Mouse (Mus musculus) forebrain, embryonic 10.5 days (tissue): ENCODE measurements at regions not wholly inside any gene's neighbourhood (a gene's known extent, or its start where the extent isn't known, plus 50 kb on each side); places are given as distances from the start of the nearest gene placed in this dataset.

Experiments used
- DNase-seq: peaks from one replicate; pipeline ENCODE4 v3.0.0-alpha.2; 2017; ENCODE audit warnings: low spot score; ENCODE audit errors: extremely low spot score
- H3K27ac ChIP-seq: fragments of 300-500 bp; sonication (generic); 2 replicates; pipeline ENCODE4 v1.5.1; 2016; ENCODE audit warnings: mild to moderate bottlenecking
- H3K27me3 ChIP-seq: fragments of 300-500 bp; sonication (generic); 2 replicates; pipeline ENCODE4 v1.6.1; 2016; ENCODE audit warnings: mild to moderate bottlenecking; ENCODE audit not compliant: poor library complexity, severe bottlenecking
- H3K36me3 ChIP-seq: fragments of 300-500 bp; sonication (generic); replicated peaks from 2 replicates; pipeline ENCODE4 v1.6.1; 2016; ENCODE audit warnings: mild to moderate bottlenecking, moderate library complexity
- H3K4me1 ChIP-seq: fragments of 300-500 bp; sonication (generic); 2 replicates; pipeline ENCODE4 v1.6.1; 2016
- H3K4me3 ChIP-seq: fragments of 300-500 bp; sonication (generic); 2 replicates; pipeline ENCODE4 v1.5.1; 2016; ENCODE audit warnings: mild to moderate bottlenecking, moderate library complexity
- H3K9me3 ChIP-seq: fragments of 300-500 bp; sonication (generic); 2 replicates; pipeline ENCODE4 v1.6.1; 2016; ENCODE audit warnings: mild to moderate bottlenecking, moderate library complexity
- WGBS: fragments of 180-500 bp; shearing (Covaris S2); methylation state at CpG from one replicate; pipeline ENCODE4 v1.1.7; 2016; 5-methylcytosine and 5-hydroxymethylcytosine counted together

DNA sequence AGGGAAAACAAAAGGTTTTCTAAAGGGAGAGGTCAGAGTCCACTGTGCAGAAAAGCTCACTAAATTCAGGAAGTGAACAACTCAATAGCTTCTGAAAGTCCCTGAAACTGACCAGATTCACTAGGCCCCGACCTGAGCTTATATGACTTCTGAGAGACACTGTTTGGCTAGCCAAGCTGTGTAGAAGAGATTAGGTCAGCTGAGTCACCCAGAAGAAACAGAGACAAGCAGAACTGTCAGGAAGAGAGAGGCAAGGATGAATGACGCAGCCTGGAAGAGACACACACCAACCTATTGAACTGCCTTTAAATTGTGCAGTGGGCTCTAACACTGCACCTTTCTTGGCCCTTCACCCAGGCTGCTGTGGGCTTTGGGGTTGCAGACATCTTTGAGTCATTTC is 230.4 kb downstream of the Gm21750 start:
- H3K36me3 ChIP-seq, result no peaks in the 10 kb centered on the region
- H3K27ac ChIP-seq, result no peak overlapping the region
- H3K4me3 ChIP-seq, result no peak overlapping the region
- no peaks in the 10 kb centered on the region for H3K4me1 ChIP-seq
- no peaks in the 10 kb centered on the region for H3K9me3 ChIP-seq
- H3K27me3 ChIP-seq, result no peaks in the 10 kb centered on the region
- DNase-seq, result no peak
- WGBS, result 79% methylated on average over 2 of the region's 2 CpGs

DNA sequence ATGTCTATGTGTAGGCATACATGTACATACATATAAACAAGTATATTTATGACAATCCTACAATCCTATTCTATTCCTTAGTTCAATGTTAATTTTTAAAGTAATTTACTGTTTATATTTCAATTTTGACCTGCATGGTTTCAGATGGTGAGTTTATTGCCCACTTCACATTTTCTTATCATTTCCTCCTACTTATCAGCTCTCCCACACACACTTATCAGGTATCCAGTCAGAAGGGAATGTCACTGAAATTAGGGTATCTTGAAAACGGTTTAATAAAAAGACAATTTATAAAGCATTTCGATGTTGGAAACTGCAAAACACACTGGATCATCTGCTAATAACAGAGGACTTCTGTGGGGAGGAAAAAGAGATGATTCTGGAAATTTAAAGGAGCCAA is 233.8 kb downstream of the Gm21750 start:
- no peaks in the 10 kb centered on the region for H3K27me3 ChIP-seq
- WGBS, result 78% methylated on average over 2 of the region's 2 CpGs
- DNase-seq, result no peak
- no peak overlapping the region for H3K27ac ChIP-seq
- H3K4me1 ChIP-seq, result no peaks in the 10 kb centered on the region
- no peak overlapping the region for H3K4me3 ChIP-seq
- H3K9me3 ChIP-seq, result no peaks in the 10 kb centered on the region
- no peaks in the 10 kb centered on the region for H3K36me3 ChIP-seq

DNA sequence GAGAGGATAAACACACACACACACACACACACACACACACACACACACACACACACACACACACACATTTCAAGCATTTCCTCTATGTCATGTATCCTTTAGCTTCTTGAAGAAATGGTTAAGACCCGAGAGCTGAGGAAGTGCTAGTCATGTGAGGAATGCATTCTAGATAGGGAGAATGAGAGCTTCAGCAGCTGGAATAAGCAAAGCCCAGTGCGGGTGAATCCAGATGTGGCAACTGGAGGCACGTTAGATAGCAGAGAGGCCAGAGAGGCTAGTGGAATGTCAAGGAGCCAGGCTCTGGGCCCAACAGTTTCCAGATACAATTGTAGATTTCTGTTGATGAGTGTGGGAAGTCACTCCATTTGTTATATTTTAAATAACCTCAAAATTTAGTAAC is 234.2 kb downstream of the Gm21750 start:
- H3K27me3 ChIP-seq, result no peaks in the 10 kb centered on the region
- no peak overlapping the region for H3K4me3 ChIP-seq
- H3K4me1 ChIP-seq, result no peaks in the 10 kb centered on the region
- H3K36me3 ChIP-seq, result no peaks in the 10 kb centered on the region
- H3K27ac ChIP-seq, result no peak overlapping the region
- no peaks in the 10 kb centered on the region for H3K9me3 ChIP-seq
- DNase-seq, result no peak
- WGBS, result 83% methylated on average over 3 of the region's 3 CpGs

DNA sequence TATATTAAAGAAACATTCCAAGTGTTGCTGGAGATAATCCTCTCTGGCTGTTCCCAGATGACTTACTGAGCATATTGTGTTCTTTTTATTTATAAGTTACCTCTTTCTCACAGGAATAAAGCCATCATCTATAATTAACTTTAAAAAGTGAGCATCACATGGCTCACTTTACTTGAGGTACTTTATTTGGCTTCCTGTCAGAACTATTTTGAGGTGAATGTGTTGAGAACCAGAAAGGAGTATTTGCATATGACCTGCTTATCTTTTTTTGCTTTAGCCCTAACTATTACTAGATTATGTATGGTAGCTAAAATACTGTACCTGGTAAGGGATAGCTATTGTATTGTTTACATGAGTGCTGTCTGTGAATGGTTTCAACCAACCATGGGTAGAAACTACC is 238.1 kb downstream of the Gm21750 start:
- H3K36me3 ChIP-seq, result no peaks in the 10 kb centered on the region
- no peaks in the 10 kb centered on the region for H3K4me1 ChIP-seq

DNA sequence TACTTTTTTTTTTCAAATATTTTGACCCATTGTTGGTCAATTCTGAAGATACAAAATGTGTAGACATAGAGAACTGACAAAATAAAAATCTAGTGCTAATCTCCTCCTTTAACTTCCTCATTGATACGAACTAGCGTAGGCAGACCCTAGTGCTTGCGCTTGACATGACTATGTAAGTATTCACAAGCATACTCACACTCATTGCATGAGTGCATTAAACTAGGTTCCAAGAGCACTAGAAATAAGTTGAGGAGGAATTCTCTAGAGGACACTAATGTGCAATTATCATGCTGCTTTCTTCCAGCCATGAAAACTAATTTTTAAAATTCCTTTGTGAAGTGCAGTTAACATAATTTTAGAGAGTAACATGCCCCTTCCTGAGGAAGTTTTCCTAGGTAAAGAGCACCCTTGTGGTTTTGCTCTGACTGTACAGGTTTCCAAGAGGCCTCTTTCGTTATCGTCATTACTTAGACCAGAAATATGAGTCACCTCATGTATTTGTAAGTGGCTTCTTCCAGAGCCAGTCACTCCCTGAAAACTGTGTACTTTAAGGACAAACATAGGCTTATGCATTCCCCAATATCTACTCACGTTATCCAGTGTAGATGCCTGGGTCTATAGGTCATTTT is 241.2 kb downstream of the Gm21750 start:
- 93% methylated on average over 6 of the region's 6 CpGs for WGBS
- Histone ChIP-seq H3K4me3 (no peak overlapping the region), H3K27me3 (no peaks in the 10 kb centered on the region), H3K4me1 (no peaks in the 10 kb centered on the region), H3K9me3 (no peaks in the 10 kb centered on the region), H3K27ac (no peak overlapping the region), H3K36me3 (no peaks in the 10 kb centered on the region)
- no peak for DNase-seq

More for the DNA sequence above, 238.1 kb downstream of the Gm21750 start:
- no peaks in the 10 kb centered on the region for H3K27me3 ChIP-seq
- DNase-seq, result no peak
- no peak overlapping the region for H3K27ac ChIP-seq
- no peaks in the 10 kb centered on the region for H3K9me3 ChIP-seq
- H3K4me3 ChIP-seq, result no peak overlapping the region

DNA sequence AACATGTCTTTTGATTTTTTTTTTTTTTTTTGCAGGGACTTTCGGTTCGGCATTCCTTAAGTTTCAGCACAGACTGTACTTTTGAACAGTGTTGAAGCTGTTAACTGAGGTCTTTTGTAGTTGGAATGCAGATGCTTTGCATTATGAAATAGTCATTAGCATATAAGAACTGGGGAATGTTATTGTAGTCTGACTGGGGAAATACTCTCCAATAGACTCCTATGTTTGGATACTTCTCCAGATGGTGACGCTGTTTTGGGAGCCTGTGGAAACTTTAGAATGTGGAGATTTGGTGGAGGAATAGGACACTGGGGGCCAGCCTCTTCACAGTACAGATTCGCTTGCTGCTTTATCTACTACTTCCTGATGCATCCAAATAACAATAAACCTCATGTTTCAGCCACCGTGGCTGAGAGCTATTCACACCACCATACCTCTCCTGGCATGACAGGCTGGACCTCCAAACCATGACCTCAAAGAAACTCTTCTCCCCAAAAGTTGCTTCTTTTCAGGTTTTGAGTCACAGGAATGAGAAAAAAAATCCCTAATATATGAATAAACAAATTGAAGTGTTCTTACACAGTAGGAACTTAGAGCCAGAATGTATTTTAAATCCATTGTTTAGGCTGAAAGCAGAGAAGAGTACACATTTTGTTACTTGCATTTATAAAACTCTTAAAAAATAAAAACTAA is 252.9 kb downstream of the Gm21750 start:
- DNase-seq, result no peak
- 84% methylated on average over 5 of the region's 5 CpGs for WGBS
- no peak overlapping the region for H3K4me3 ChIP-seq

DNA sequence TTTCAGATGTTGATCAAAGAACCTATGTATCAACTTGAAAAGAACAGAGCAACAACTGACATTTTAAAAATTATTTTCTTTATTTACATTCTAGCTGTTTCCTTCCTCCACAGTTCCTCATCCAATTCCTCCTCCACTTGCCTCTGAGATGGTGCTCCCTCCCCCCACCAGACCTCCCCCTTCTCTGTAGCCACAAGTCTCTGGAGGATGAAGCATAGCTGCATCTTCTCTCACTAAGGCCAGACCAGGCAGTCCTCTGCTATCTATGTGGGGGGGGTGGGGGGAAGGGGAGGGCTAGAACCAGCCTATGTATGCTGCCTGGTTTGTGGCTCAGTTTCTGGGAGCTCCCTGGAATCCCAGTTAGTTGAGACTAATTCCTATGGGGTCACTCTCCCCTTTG is 255.0 kb downstream of the Gm21750 start:
- no peak for DNase-seq

More for the DNA sequence above, 252.9 kb downstream of the Gm21750 start:
- no peaks in the 10 kb centered on the region for H3K36me3 ChIP-seq
- no peaks in the 10 kb centered on the region for H3K27me3 ChIP-seq
- no peak overlapping the region for H3K27ac ChIP-seq
- no peaks in the 10 kb centered on the region for H3K4me1 ChIP-seq
- no peaks in the 10 kb centered on the region for H3K9me3 ChIP-seq

DNA sequence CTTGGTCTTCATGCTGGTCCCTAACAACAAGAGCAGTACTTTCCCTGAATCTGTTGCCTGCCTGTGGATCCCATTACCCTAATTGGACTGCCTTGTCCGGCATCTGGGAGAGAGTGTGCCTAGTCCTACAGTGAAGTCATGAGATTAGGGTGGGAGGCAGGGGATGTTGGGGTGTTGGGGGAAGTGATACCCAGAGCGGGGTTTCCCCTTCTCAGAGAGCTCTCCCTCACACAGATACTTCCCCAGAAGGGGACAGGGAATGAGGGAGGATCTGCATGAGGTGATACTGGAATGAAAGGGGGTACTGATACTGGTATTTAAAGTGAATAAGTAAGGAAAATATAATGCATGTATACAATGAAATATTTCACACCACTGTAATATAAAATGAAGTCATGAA is 270.1 kb downstream of the Gm21750 start:
- Histone ChIP-seq H3K4me1 (no peaks in the 10 kb centered on the region), H3K27me3 (no peaks in the 10 kb centered on the region), H3K9me3 (no peaks in the 10 kb centered on the region), H3K4me3 (no peak overlapping the region), H3K36me3 (no peaks in the 10 kb centered on the region), H3K27ac (no peak overlapping the region)
- 81% methylated on average over 2 of the region's 2 CpGs for WGBS
- DNase-seq, result no peak

More for the DNA sequence above, 255.0 kb downstream of the Gm21750 start:
- Histone ChIP-seq H3K4me3 (no peak overlapping the region), H3K27ac (no peak overlapping the region), H3K27me3 (no peaks in the 10 kb centered on the region), H3K9me3 (no peaks in the 10 kb centered on the region), H3K4me1 (no peaks in the 10 kb centered on the region), H3K36me3 (no peaks in the 10 kb centered on the region)

DNA sequence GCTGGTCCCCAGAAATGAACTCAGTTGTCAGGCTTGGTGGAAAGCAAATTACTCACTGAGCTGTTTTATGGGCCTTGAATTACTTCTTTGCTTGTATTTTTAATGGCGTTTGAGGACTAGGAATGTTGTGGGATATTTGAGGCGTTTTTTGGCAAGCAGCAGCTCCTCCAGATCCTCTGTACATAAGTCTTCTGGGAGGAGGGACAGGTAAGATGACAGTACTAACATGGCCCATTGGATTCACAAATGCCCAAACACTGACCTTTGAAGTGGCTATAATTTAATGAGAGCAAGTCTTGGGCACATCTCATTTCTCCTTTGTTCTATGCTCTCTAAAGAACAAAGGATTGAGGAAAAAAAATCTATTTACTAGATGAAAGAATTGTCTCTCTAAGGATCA is 286.3 kb downstream of the Gm21750 start:
- Histone ChIP-seq H3K4me1 (no peaks in the 10 kb centered on the region), H3K27me3 (no peaks in the 10 kb centered on the region), H3K27ac (no peak overlapping the region), H3K9me3 (no peaks in the 10 kb centered on the region), H3K36me3 (no peaks in the 10 kb centered on the region), H3K4me3 (no peak overlapping the region)
- no peak for DNase-seq
- WGBS, result 85% methylated on average over 2 of the region's 2 CpGs

DNA sequence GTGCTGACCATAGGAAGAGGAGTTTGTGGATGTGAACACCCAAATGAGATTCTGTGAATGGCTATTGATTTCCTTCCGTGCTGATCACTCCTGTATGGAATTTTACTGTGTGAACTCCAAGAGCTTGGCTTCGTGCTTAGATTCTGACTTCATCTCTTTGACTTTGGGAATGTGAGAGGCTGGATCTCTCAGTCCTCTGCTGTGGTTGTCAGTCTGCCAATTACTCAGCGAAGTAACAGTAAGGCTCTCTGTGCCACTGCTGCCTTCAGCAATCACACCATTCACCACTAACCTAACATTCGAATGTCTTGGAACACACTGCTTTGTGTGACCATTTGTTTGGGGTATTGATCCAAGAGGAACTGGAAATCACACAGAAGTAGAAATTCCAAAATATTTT is 291.5 kb downstream of the Gm21750 start:
- Histone ChIP-seq H3K36me3 (no peaks in the 10 kb centered on the region), H3K27me3 (no peaks in the 10 kb centered on the region), H3K4me1 (no peaks in the 10 kb centered on the region), H3K27ac (no peak overlapping the region), H3K4me3 (no peak overlapping the region), H3K9me3 (no peaks in the 10 kb centered on the region)
- WGBS, result 89% methylated on average over 4 of the region's 4 CpGs
- DNase-seq, result no peak

DNA sequence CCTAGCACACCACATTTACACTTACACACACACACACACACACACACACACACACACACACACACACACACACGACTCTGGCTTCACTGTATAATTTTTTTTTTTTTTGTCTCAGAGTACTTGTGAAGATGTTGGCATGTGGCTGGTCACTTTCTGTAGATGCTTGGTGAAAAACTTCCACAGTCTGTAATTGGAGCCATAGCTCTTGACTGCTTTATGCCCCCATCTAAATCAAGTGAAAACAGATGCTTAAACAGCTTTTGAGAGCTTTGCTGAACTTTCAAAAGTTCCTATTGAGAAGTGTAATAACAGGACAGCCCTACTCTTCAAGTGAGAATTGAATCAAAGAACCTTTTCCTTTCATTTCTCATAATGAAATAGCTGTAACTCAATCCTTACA is 317.7 kb downstream of the Gm21750 start:
- no peak for DNase-seq
- Histone ChIP-seq H3K27ac (no peak overlapping the region), H3K27me3 (no peaks in the 10 kb centered on the region), H3K4me1 (peaks cover 3% of the 10 kb centered on the region; the same call in 1 of the 2 replicates), H3K9me3 (no peaks in the 10 kb centered on the region), H3K36me3 (no peaks in the 10 kb centered on the region), H3K4me3 (no peak overlapping the region)
- 50% methylated on average over 1 of the region's 1 CpGs for WGBS

DNA sequence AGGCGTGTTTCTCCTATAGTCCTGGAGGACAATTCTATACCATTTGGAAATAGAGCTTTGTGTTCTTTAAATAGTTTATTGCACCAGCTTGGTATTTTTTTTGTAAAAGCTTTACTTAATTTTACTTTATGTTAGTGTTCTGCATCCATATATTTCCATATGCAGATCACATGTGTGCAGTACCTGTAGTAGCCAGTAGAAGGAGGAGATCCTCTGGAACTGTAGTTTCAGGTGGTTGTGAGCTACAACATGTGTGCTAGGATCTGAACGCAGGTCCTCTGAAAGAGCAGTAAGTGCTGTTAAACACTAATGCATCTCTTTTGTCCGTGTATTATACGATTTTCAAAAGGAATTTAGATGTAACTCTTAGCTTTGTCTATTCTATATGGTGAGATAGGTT is 335.2 kb downstream of the Gm21750 start:
- WGBS, result 90% methylated on average over 4 of the region's 4 CpGs
- Histone ChIP-seq H3K27ac (no peak overlapping the region), H3K4me1 (no peaks in the 10 kb centered on the region)

DNA sequence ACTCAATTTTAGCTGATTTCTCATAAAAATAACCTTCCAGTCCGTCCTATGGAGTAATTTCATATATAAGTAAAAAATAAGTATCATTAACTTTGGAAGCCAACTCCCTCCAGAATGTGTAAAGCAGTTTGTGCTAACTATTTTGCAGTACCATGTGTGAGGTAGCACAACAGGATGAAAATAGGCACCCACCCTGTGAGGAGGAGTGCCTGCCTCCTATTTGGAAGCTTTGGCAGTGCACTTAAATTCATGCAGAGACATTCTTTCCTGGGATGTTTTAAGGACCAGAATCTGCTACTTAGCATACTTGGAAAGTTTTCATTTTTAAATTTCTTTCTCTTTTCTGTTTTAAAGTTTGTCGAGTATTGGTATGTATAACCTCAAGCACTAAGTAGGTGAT is 336.8 kb downstream of the Gm21750 start:
- Histone ChIP-seq H3K36me3 (no peaks in the 10 kb centered on the region), H3K9me3 (no peaks in the 10 kb centered on the region), H3K27me3 (no peaks in the 10 kb centered on the region), H3K4me1 (no peaks in the 10 kb centered on the region), H3K27ac (no peak overlapping the region), H3K4me3 (no peak overlapping the region)
- no peak for DNase-seq
- WGBS, result 90% methylated on average over 2 of the region's 2 CpGs

More for the DNA sequence above, 335.2 kb downstream of the Gm21750 start:
- Histone ChIP-seq H3K36me3 (no peaks in the 10 kb centered on the region), H3K9me3 (no peaks in the 10 kb centered on the region), H3K27me3 (no peaks in the 10 kb centered on the region), H3K4me3 (no peak overlapping the region)
- DNase-seq, result no peak
